Mouse (Mus musculus) urinary bladder, postnatal 0 days (tissue): Measurements from ENCODE around the gene Daxx. TPM values are rescaled to one million over a fixed set of nuclear protein-coding genes. Genes with fewer than 3 reads are reported as not detected.

Experiments used
- microRNA-seq: library from miRNA; unstranded; fragments of <30 nt; microRNA quantifications from one replicate; pipeline ENCODE4, GENCODE M21; 2016
- polyA plus RNA-seq: library from polyadenylated mRNA; unstranded; fragments of >200 nt; fragmentation: Nextera tagmentation; extraction: Ambion mirVana; gene quantifications from 2 replicates; pipeline ENCODE4 v1.2.1, GENCODE M21; 2015

Gene Daxx
- 23.1 and 26.3 TPM in 2 replicates for polyA plus RNA-seq

GRCm38 (mm10) chr17:33909077-33909868 lies at the start of gene Daxx:
Gene Daxx, plus strand, starts transcription at chr17:33909414.

GRCm38 (mm10) chr17:33873537-33873936 lies 35.7 kb upstream of the Daxx start, which contains the start of gene Gm7029:
Gene Gm7029, plus strand, starts transcription at chr17:33873837.

GRCm38 (mm10) chr17:33890533-33891059 lies 18.6 kb upstream of the Daxx start, which contains the start of gene Kifc1:
Gene Kifc1, minus strand, starts transcription at chr17:33890661.

GRCm38 (mm10) chr17:33904835-33905234 lies 4.4 kb upstream of the Daxx start, which contains the start of gene Platr17:
Gene Platr17, plus strand, starts transcription at chr17:33905135.

GRCm38 (mm10) chr17:33915671-33916250 lies 6.5 kb downstream of the Daxx start, which contains the start of the genes Tapbp and Zbtb22:
Gene Tapbp, plus strand, starts transcription at chr17:33915899.
Gene Zbtb22, plus strand, starts transcription at chr17:33915904.

GRCm38 (mm10) chr17:33929371-33930279 lies 20.4 kb downstream of the Daxx start, which contains the start of gene Rgl2:
Gene Rgl2, plus strand, starts transcription at chr17:33929543.

GRCm38 (mm10) chr17:33940206-33940805 lies 31.1 kb downstream of the Daxx start, which contains the start of the genes Pfdn6 and Wdr46:
Gene Pfdn6, minus strand, starts transcription at chr17:33940343.
Gene Wdr46, plus strand, starts transcription at chr17:33940660.

GRCm38 (mm10) chr17:33951021-33951946 lies 42.1 kb downstream of the Daxx start, which contains the start of gene B3galt4:
Gene B3galt4, minus strand, starts transcription at chr17:33951488.

GRCm38 (mm10) chr17:33955555-33956214 lies 46.5 kb downstream of the Daxx start, which contains the start of the genes Vps52 and Rps18:
Gene Vps52, plus strand, starts transcription at chr17:33955812.
Gene Rps18, minus strand, starts transcription at chr17:33956001.

Small RNA genes lying within 50 kb of the gene (microRNA-seq; reads per million reads assigned to microRNA genes)
- gene Gm27740, result not detected

Other genes starting within 250 kb of the Daxx start
- gene Hnrnpm, start 222.6 kb upstream of the Daxx start, polyA plus RNA-seq, result 109 and 132 TPM in 2 replicates
- 87.0 and 101 TPM in 2 replicates for gene March2, start 190.7 kb upstream of the Daxx start, polyA plus RNA-seq
- 246 and 249 TPM in 2 replicates for gene Rab11b, start 148.9 kb upstream of the Daxx start, polyA plus RNA-seq
- gene Angptl4, start 127.6 kb upstream of the Daxx start, polyA plus RNA-seq, result 32.3 and 36.8 TPM in 2 replicates
- 21.2 and 23.5 TPM in 2 replicates for gene Kank3, start 98.9 kb upstream of the Daxx start, polyA plus RNA-seq
- 778 and 855 TPM in 2 replicates for gene Rps28, start 84.9 kb upstream of the Daxx start, polyA plus RNA-seq
- gene Ndufa7, start 84.8 kb upstream of the Daxx start, polyA plus RNA-seq, result 513 and 574 TPM in 2 replicates
- gene Cd320, start 66.3 kb upstream of the Daxx start, polyA plus RNA-seq, result 22.6 and 27.1 TPM in 2 replicates
- gene Gm7029, start 35.6 kb upstream of the Daxx start, polyA plus RNA-seq, result not detected in 2 replicates
- gene Kifc1, start 18.8 kb upstream of the Daxx start, polyA plus RNA-seq, result 1.3 and 1.9 TPM in 2 replicates
- gene Platr17, start 4.3 kb upstream of the Daxx start, polyA plus RNA-seq, result 0.20 and 0.88 TPM in 2 replicates
- 68.1 and 71.1 TPM in 2 replicates for gene Tapbp, start 6.5 kb downstream of the Daxx start, polyA plus RNA-seq
- gene Zbtb22, start 6.5 kb downstream of the Daxx start, polyA plus RNA-seq, result 12.5 and 13.1 TPM in 2 replicates
- gene Rgl2, start 20.1 kb downstream of the Daxx start, polyA plus RNA-seq, result 23.8 and 27.2 TPM in 2 replicates
- 93.9 and 108 TPM in 2 replicates for gene Pfdn6, start 30.9 kb downstream of the Daxx start, polyA plus RNA-seq
- 18.0 and 19.4 TPM in 2 replicates for gene Wdr46, start 31.2 kb downstream of the Daxx start, polyA plus RNA-seq
- gene B3galt4, start 42.1 kb downstream of the Daxx start, polyA plus RNA-seq, result 6.4 and 6.7 TPM in 2 replicates
- 28.7 and 29.0 TPM in 2 replicates for gene Vps52, start 46.4 kb downstream of the Daxx start, polyA plus RNA-seq
- 1,535 and 1,858 TPM in 2 replicates for gene Rps18, start 46.6 kb downstream of the Daxx start, polyA plus RNA-seq
- 97.3 and 136 TPM in 2 replicates for gene H2-K1, start 90.9 kb downstream of the Daxx start, polyA plus RNA-seq
- 12.7 and 13.4 TPM in 2 replicates for gene Ring1, start 115.3 kb downstream of the Daxx start, polyA plus RNA-seq
- gene H2-Ke6, start 118.6 kb downstream of the Daxx start, polyA plus RNA-seq, result 39.1 and 39.5 TPM in 2 replicates
- gene Slc39a7, start 122.3 kb downstream of the Daxx start, polyA plus RNA-seq, result 139 and 141 TPM in 2 replicates
- 22.6 and 25.7 TPM in 2 replicates for gene Rxrb, start 122.4 kb downstream of the Daxx start, polyA plus RNA-seq
- 0.26 and 0.34 TPM in 2 replicates for gene Col11a2, start 130.0 kb downstream of the Daxx start, polyA plus RNA-seq
- 0.24 TPM in 1 of 2 replicates, not detected in the other for gene H2-Oa, start 182.9 kb downstream of the Daxx start, polyA plus RNA-seq
- gene H2-DMa, start 210.1 kb downstream of the Daxx start, polyA plus RNA-seq, result 5.8 and 8.1 TPM in 2 replicates
- 53.0 and 53.2 TPM in 2 replicates for gene Brd2, start 213.2 kb downstream of the Daxx start, polyA plus RNA-seq
- 0.13 TPM in 1 of 2 replicates, not detected in the other for gene H2-DMb2, start 233.9 kb downstream of the Daxx start, polyA plus RNA-seq
- 1.5 and 2.6 TPM in 2 replicates for gene H2-DMb1, start 243.7 kb downstream of the Daxx start, polyA plus RNA-seq